Mouse (Mus musculus) B cell, adult 2 months (primary cell): Measurements from ENCODE around the gene Arrdc2.

ENCODE experiments used
- DNase-seq, 2 experiments: peaks; one replicate each; pipeline ENCODE4 v3.0.0; 2022

Arrdc2 gene

GRCm38 (mm10) chr8:70806541-70806940 lies 33.0 kb downstream of the Arrdc2 start:
- peak; percentile 73 to 77 for DNase-seq

- peak; percentile 87 for DNase-seq
Measured at GRCm38 (mm10) chr8:70804481-70805206, 34.9 kb downstream of the Arrdc2 start, which contains the start of gene Mast3. Gene Mast3, minus strand, starts transcription at chr8:70805054.

GRCm38 (mm10) chr8:70803761-70804480 lies 35.6 kb downstream of the Arrdc2 start:
- DNase-seq: peak; percentile 80 to 83

GRCm38 (mm10) chr8:70802786-70803510 lies 36.6 kb downstream of the Arrdc2 start:
- no peak for DNase-seq

- no peak for DNase-seq
Measured at GRCm38 (mm10) chr8:70801830-70802229, 37.7 kb downstream of the Arrdc2 start.

- peak; percentile 43 to 46 for DNase-seq
Measured at GRCm38 (mm10) chr8:70801156-70801555, 38.4 kb downstream of the Arrdc2 start.

- DNase-seq: peak; percentile 49 to 53
Measured at GRCm38 (mm10) chr8:70800648-70801047, 38.9 kb downstream of the Arrdc2 start.

GRCm38 (mm10) chr8:70798281-70798680 lies 41.2 kb downstream of the Arrdc2 start:
- no peak for DNase-seq

- DNase-seq: peak; percentile 85 to 86
Measured at GRCm38 (mm10) chr8:70797081-70798070, 42.1 kb downstream of the Arrdc2 start.

GRCm38 (mm10) chr8:70796403-70797080 lies 43.0 kb downstream of the Arrdc2 start:
- DNase-seq: no peak

- no peak for DNase-seq
Measured at GRCm38 (mm10) chr8:70795370-70795769, 44.1 kb downstream of the Arrdc2 start.

- DNase-seq: no peak
Measured at GRCm38 (mm10) chr8:70794215-70794614, 45.3 kb downstream of the Arrdc2 start.

GRCm38 (mm10) chr8:70792700-70793099 lies 46.8 kb downstream of the Arrdc2 start:
- peak; percentile 95 to 97 for DNase-seq

- peak; percentile 100 for DNase-seq
Measured at GRCm38 (mm10) chr8:70791975-70792691, 47.4 kb downstream of the Arrdc2 start.

- peak; percentile 78 to 80 for DNase-seq
Measured at GRCm38 (mm10) chr8:70791294-70791701, 48.2 kb downstream of the Arrdc2 start.

- no peak for DNase-seq
Measured at GRCm38 (mm10) chr8:70790846-70791245, 48.7 kb downstream of the Arrdc2 start.

GRCm38 (mm10) chr8:70789046-70789445 lies 50.5 kb downstream of the Arrdc2 start:
- DNase-seq: no peak

- peak in 1 of 2 experiments; percentile 22 for DNase-seq
Measured at GRCm38 (mm10) chr8:70787941-70788667, 51.4 kb downstream of the Arrdc2 start.

GRCm38 (mm10) chr8:70787051-70787445 lies 52.5 kb downstream of the Arrdc2 start:
- no peak for DNase-seq
